Mouse (Mus musculus): ENCODE measurements around the gene Gm26938.

DNA sequence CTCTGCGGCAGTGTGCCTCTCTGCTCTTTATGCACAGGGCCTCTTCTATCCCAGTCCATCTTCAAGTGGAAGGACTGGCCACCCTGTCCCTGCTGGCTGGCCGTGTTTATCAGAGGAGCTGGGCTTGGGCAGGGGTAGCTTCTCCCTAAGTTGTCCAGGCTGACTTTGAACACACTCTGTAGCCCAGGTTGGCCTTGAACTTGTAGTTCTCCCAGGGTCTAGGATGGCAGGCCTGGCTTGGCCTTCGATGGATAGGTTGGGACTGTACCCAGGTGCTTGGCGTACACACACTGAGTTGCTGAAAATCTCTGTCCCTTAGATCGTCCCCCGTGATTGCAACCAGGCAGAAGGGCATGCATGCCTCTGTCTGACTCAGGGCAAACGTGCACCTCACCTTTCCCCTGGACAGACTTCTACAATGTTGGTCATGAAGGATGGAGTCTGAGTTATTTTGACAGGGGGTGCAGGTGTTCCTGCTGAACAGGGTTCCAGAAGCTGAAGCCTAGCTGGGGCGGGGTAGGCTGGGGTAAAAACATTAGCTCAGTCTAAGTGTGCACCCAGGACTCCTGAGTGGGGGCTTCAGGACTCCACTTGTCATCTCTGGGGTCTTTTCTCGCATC is 30.1 kb downstream of the Gm26938 start:
- no peak for TF ChIP-seq CTCF (IDR thresholded peaks at IDR 0.05; ENCODE audit: insufficient read depth, low read length)
- no peak for TF ChIP-seq POLR2A (IDR thresholded peaks at IDR 0.05; ENCODE audit: borderline replicate concordance, extremely low read depth, low read depth, low read length)

Measured in lung, adult 2 months (tissue).